Mouse (Mus musculus): ENCODE data around the gene Zkscan6.

Zkscan6 gene

DNA sequence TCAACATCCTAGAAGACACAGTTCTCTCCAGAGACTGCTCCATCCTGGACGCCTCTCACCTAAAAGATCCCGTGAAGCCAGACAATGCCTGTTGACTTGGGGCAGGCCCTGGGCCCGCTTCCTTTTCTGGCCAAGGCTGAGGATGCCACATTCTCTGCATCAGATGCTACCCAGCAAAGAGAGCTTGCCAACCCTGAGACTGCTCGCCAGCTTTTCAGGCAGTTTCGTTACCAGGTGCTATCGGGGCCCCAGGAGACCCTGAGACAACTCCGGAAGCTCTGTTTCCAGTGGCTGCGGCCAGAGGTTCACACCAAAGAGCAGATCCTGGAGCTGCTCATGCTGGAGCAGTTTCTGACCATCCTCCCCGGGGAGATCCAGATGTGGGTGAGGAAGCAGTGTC lies 7.4 kb downstream of the Zkscan6 start:
- DNase-seq (ENCODE audit: low spot score) = no peak

DNA sequence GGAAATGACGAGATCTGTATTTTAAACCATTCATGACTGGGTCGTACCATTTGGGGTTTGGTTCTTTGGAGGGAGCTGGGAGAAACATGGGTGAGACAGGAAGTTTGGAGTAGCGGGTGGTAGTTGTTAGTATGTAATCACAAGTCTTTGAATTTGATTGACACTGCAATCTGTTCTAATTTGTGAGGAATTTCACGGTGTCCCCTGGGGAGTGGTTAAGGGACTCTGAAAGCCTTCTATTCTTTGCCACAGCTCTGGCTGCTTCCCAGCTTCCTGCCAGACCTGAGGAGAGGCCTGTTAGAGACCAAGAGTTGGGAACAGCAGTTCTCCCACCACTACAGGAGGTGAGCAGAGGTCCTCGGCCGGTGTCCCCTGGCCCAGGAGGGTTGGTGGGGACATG lies 9.3 kb downstream of the Zkscan6 start:
- DNase-seq (ENCODE audit: low spot score) = no peak

DNA sequence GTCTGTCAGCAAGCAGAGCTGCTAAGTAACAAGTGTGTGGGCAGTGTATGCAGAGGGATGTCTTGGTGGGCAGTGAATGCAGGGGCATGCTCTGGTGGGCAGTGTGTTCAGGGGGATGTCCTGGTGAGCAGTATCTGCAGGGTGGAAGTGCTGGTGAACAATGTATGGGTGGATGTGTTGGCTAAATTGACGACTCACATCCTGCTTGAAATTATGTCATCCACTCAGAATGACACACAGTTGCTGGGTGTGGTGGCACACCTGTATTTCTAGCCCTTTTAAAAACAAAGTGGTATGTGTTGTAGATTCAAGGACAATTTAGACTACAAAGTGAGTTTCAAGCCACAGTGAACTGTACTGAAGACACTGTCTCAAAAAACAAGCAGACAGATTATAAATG lies 11.2 kb downstream of the Zkscan6 start:
- DNase-seq (ENCODE audit: low spot score) = no peak

DNA sequence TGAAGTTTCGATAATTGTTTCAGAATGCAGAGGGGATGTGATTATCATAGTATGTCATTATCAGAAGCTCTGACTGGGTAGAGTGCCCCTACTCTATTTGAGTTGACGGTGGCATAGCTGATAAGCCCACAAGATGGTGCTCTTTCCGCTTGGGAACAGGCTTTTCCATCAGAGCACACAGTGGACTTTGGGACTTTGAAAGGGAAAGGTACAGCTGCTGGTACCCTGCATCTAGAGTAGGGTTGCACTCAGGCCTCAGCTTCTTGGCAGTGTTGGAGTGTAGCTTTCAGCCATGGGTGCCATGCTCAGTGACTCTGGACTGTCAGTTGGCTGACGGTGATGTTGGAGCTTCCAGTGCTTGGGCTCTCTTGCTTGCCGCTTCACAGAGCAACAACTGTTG lies 13.3 kb downstream of the Zkscan6 start:
- DNase-seq (ENCODE audit: low spot score) = no peak

DNA sequence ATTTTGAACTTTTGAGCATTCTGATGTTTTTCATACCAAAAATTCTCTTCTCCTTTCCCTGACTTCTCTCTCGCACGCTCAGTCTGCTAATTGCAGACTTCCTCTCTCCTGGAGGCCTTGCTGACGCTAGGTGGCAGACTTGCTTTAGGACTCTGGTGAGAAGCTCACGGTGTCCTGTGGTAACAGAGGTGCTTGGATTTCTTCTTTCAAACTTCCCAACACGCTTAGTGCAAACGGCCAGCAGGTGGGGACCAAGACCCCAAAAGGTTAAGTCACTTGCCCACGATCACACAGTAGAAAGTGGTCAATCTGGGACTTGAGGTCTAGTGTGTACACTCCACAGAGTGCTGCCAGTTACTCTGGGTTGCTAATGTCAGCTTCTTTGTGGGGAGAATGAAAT lies 13.9 kb downstream of the Zkscan6 start:
- DNase-seq (ENCODE audit: low spot score) = peak; percentile 66

DNA sequence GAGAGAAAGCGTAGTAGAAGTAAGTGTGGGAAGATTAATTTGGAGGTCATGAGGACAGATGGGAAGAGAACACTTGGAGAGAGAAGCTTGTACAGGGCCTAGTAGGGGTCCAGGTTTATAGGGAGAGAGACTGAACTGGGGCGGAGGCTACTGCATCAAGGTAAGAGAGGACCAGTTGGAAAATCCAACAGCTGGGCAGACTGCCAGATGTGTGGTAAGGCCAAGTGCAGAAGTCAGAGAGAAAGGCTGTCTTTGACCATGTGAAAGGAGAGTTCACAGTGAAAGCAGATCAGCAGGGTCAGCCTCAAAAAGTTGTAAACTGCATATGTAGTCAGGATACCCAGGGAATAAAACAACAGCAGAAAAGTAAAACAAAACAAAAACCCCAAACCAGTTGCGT lies 17.6 kb downstream of the Zkscan6 start:
- no peak for DNase-seq (ENCODE audit: low spot score)

DNA sequence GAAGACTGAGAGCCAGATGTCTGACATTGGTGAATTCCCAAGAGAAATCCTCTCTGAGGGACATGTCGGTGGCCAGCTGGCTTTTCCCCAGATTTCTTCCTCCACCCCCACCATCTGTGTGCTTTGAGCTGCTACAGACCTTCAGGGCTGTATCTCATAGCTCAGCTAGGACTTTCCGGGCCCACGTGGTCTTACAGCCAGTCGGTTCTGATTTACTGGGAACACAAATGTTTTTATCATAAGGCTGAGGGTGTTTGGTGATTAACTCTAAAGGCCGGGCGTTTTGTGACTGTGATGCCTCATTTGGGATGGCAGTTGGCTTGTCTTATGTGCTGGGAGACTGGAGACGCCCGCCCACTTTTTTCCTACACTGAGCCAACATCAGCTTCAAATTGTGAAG lies 32.0 kb downstream of the Zkscan6 start:
- DNase-seq (ENCODE audit: low spot score) = peak; percentile 16

DNA sequence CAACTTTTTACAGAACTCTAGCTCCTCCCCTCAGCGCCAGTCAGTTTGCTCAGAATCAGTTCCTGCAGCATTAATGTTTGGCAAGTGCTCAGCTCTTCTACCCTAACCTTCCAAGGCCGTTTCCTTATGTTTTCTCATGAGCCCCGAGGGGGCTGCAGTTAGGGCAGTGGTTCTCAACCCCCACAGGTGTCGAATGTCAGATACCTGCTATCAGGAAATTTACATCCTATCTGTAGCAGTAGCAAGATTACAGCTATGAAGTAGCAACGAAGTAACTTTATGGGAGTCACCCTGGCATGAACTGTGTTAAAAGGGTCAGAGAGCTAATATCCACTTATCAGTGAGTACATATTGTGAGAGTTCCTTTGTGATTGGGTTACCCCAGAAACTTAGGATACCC lies 39.5 kb downstream of the Zkscan6 start:
- DNase-seq (ENCODE audit: low spot score) = no peak

DNA sequence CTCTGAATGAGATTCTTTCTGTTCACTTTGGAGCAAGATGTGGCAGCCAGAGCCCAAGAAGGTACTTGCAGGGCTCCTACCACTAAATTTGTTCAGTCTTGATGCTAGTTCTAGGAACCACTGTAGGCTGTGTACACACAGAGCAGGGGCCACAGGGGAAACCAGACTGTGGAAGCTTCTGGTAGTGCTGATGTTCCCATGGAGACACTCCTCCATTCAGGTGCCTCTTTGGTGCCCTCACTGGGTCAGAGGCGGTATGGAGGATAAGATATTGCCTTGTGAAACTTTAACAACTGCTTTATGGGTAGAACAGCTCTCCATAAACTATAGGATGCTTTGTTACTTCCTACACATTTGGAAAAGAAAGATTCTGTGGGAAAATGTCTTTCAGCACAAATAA lies 45.1 kb downstream of the Zkscan6 start:
- peak; percentile 16 for DNase-seq (ENCODE audit: low spot score)

DNA sequence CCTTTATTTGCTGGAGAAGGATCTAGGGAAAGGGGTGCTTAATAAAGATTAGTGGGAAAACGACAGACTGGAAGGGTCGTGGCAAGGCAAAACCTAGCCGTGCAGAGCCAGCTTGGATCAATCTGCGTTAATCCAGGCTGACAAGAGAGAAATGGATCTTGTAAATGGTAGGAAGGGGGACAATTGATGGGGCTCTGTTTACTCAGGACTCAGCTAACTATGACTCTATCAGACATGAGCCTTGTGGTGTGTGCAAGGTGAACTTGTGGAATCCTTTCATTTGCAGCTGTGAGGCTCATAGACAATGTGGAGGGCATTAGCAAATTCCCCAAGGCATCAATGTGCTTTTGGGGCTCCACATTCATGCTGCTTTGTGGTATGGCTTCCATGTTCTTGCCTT lies 54.5 kb downstream of the Zkscan6 start:
- DNase-seq (ENCODE audit: low spot score) = no peak

DNA sequence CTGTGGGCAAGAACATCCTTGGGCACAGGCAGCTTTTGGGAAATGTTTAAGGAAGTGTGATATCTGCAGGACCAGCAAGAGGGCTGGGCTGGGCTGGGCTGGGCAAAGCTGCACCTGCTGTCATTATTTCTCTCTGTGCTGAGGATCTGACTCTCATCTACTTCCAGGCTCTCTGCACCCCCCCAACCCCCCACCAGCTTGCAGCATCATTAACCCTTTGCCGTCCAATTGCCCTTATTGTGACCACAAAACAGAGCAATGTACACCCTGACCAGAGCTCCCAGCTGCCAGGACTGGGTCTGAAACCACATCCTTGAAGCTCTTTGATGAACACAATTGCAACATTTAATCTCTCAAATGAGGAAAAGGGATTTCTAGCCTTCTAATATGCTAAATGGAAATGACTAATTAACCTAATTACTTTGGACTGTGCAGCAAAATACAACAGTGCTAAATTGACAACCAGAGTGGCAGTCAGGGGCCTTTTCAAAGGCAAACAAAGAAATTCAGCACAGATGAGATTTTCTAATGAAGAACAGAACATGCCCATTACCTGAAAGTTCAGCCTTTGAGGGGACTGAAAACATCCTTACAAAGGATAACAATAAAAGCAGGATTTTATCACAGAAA lies 70.3 kb downstream of the Zkscan6 start:
- DNase-seq (ENCODE audit: low spot score) = no peak

Measured in ovary, postnatal 36 days (tissue).